Mouse (Mus musculus) heart, embryonic 14.5 days (tissue): ENCODE results near the gene Lbhd1. TPM values are rescaled to one million over a fixed set of nuclear protein-coding genes. Genes with fewer than 3 reads are reported as not detected.
"Not testable (repeated sequence)": the region's sequence is repeated elsewhere in the genome, so short reads cannot be mapped to it uniquely, and the experiment has no call there.

Experiments used
- ATAC-seq: fragments of 200-750 bp; cut with Nextera tagmentation; 2 replicates; pipeline ENCODE4 v1.8.0; 2017; ENCODE audit warnings: low read depth, moderate TSS enrichment; ENCODE audit not compliant: insufficient number of reproducible peaks, insufficient read depth, low FRiP score
- H3K27ac ChIP-seq, 2 experiments: fragments of 200-500 bp in 1 of 2; fragments of 300-500 bp in 1 of 2; sonication (generic) in 1 of 2; replicated peaks in 1 of 2; 2 replicates each; pipeline ENCODE4 v1.5.1; 2012 to 2014; ENCODE audit warnings: low read depth in 2 of 2, low read length in 2 of 2, control low read depth in 1 of 2, mild to moderate bottlenecking in 1 of 2, mixed read lengths in 1 of 2; ENCODE audit not compliant: control insufficient read depth in 1 of 2, insufficient read depth in 1 of 2
- H3K27me3 ChIP-seq: fragments of 300-500 bp; sonication (generic); 2 replicates; pipeline ENCODE4 v1.6.1; 2014; ENCODE audit warnings: mild to moderate bottlenecking, low read length, control low read depth; ENCODE audit not compliant: control insufficient read depth, insufficient read depth
- H3K36me3 ChIP-seq: fragments of 300-500 bp; sonication (generic); 2 replicates; pipeline ENCODE4 v1.6.1; 2014; ENCODE audit warnings: mild to moderate bottlenecking, control low read depth, low read length, mixed read lengths; ENCODE audit not compliant: control insufficient read depth, insufficient read depth
- H3K4me1 ChIP-seq, 2 experiments: fragments of 200-500 bp in 1 of 2; fragments of 300-500 bp in 1 of 2; sonication (generic) in 1 of 2; 2 replicates each; pipeline ENCODE4 v1.6.1; 2012 to 2014; ENCODE audit warnings: low read length in 2 of 2, control low read depth in 1 of 2, mixed read lengths in 1 of 2; ENCODE audit not compliant: control insufficient read depth in 2 of 2, insufficient read depth in 2 of 2
- H3K4me2 ChIP-seq: fragments of 300-500 bp; sonication (generic); 2 replicates; pipeline ENCODE4 v1.6.1; 2014; ENCODE audit warnings: mild to moderate bottlenecking, low read length
- H3K4me3 ChIP-seq, 2 experiments: fragments of 200-500 bp in 1 of 2; fragments of 300-500 bp in 1 of 2; sonication (generic) in 1 of 2; 2 replicates each; pipeline ENCODE4 v1.5.1; 2012 to 2014; ENCODE audit warnings: low read length in 2 of 2, mild to moderate bottlenecking in 2 of 2, control low read depth in 1 of 2, low read depth in 1 of 2, moderate library complexity in 1 of 2; ENCODE audit not compliant: control insufficient read depth in 1 of 2, insufficient read depth in 1 of 2
- H3K9ac ChIP-seq: fragments of 300-500 bp; sonication (generic); 2 replicates; pipeline ENCODE4 v1.6.1; 2014; ENCODE audit warnings: mild to moderate bottlenecking, low read length
- H3K9me3 ChIP-seq: fragments of 300-500 bp; sonication (generic); 2 replicates; pipeline ENCODE4 v1.6.1; 2016; ENCODE audit warnings: low read length, control low read depth; ENCODE audit not compliant: control insufficient read depth
- WGBS: fragments of 180-500 bp; shearing (Covaris S2); extraction: QIAGEN DNeasy Blood & Tissue Kit; methylation state at CpG from one replicate; pipeline ENCODE4 v1.1.7; 2014; 5-methylcytosine and 5-hydroxymethylcytosine counted together
- polyA plus RNA-seq: library from polyadenylated mRNA; unstranded; fragments of >200 nt; fragmentation: Nextera tagmentation; extraction: Ambion mirVana; gene quantifications from 2 replicates; pipeline ENCODE4 v1.2.1, GENCODE M21; 2014

Gene Lbhd1
- polyA plus RNA-seq, 1 experiment from 2014 or later, result 51.5 TPM

DNA sequence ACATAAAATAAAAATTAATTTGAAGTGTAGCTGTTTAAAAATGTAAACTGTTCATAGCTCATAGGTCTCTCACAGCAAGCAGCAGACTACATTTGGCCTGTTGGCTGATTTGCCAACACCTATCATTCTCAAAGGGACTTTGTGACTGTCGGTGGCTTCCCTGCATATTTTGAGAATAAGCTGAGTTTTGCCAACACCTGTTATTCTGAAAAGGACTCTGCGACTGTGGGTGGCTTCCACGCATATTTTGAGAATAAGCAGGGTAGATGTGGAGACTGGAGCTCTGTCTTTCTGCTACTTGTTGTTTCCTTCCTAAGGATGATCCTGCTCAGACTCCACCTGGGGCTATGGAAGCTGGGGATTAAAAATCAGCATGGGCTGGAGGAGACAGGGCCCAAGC is 30.4 kb upstream of the Lbhd1 start:
- H3K27me3 ChIP-seq, result no peaks in the 10 kb centered on the region
- no peak overlapping the region for H3K4me2 ChIP-seq
- H3K9ac ChIP-seq, result no peak overlapping the region
- peaks cover 9 to 10% of the 10 kb centered on the region in 2 experiments for H3K4me1 ChIP-seq
- H3K27ac ChIP-seq, result no peak overlapping the region
- H3K36me3 ChIP-seq, result peaks cover 6% of the 10 kb centered on the region
- no peak for ATAC-seq
- H3K9me3 ChIP-seq, result no peaks in the 10 kb centered on the region
- 83% methylated on average over 3 of the region's 3 CpGs for WGBS
- no peak overlapping the region for H3K4me3 ChIP-seq

DNA sequence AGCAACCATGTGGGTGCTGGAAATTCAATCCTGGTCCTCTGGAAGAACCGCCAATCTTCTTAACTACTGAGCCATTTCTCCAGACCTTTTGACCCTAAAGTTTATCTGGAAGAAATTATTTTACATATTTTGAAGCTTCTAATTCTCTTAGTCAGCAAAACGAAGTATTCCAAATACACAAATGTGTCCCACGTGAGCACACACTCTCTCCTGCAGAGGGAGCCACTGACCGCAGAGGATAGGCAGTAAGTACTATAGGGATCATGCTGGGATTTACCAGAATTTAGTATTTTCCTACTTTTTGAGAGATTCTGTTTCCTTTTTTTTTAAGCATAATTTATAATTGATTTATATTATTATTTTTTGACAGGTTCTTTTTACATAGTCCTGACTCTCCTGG is 25.8 kb upstream of the Lbhd1 start:
- Histone ChIP-seq H3K27ac (no peak overlapping the region), H3K27me3 (no peaks in the 10 kb centered on the region), H3K9me3 (no peaks in the 10 kb centered on the region), H3K4me2 (no peak overlapping the region), H3K4me3 (no peak overlapping the region), H3K36me3 (no peaks in the 10 kb centered on the region), H3K9ac (no peak overlapping the region), H3K4me1 (no peaks in the 10 kb centered on the region)
- 37% methylated on average over 4 of the region's 4 CpGs for WGBS
- no peak for ATAC-seq

DNA sequence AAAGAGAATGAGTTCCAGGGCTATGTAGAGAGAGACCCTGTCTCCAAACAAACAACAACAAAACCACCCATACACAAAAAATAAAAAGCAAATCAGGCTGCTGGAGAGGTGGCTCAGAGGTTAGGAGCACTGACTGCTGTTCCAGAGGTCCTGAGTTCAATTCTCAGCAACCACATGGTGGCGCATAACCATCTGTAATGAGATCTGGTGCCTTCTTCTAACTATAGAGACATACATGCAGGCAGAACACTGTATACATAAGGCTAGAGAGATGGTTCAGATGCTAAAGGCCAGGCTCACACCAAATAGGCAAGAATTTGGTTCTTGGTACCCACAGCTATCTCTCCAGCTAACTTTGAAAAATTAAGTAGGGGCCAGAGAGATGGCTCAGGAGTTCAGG is 24.5 kb upstream of the Lbhd1 start:
- no peak overlapping the region for H3K9ac ChIP-seq
- H3K27me3 ChIP-seq, result no peaks in the 10 kb centered on the region
- no peak overlapping the region for H3K4me2 ChIP-seq
- WGBS, result 13% methylated on average over 1 of the region's 1 CpGs
- no peaks in the 10 kb centered on the region for H3K36me3 ChIP-seq
- H3K9me3 ChIP-seq, result no peaks in the 10 kb centered on the region
- H3K4me3 ChIP-seq, result no peak overlapping the region
- no peak; the same call in 1 of the 2 replicates for ATAC-seq
- H3K27ac ChIP-seq, result no peak overlapping the region
- no peaks in the 10 kb centered on the region for H3K4me1 ChIP-seq

DNA sequence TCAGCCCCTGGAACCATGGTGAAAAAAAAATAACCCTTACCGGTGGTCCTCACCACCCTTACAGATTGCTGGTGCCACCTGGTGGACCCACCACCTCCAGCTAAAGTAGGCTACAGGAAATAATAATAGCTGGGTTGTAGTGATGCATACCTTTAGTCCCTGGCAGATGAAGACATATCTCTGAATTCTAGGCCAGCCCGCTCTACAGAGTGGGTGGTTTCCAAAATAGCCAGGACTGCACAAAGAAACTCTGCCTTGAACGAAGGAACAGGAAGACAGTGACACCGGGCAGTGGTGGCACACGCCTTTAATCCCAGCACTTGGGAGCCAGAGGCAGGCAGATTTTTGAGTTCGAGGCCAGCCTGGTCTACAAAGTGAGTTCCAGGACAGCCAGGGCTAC is 19.3 kb upstream of the Lbhd1 start:
- ATAC-seq, result no peak
- H3K4me3 ChIP-seq, result no peak overlapping the region
- no peaks in the 10 kb centered on the region for H3K9me3 ChIP-seq
- no peak overlapping the region for H3K9ac ChIP-seq
- 80% methylated on average over 6 of the region's 6 CpGs for WGBS
- H3K4me2 ChIP-seq, result no peak overlapping the region
- H3K4me1 ChIP-seq, result no peaks in the 10 kb centered on the region
- H3K36me3 ChIP-seq, result no peaks in the 10 kb centered on the region
- no peak overlapping the region for H3K27ac ChIP-seq
- no peaks in the 10 kb centered on the region for H3K27me3 ChIP-seq

DNA sequence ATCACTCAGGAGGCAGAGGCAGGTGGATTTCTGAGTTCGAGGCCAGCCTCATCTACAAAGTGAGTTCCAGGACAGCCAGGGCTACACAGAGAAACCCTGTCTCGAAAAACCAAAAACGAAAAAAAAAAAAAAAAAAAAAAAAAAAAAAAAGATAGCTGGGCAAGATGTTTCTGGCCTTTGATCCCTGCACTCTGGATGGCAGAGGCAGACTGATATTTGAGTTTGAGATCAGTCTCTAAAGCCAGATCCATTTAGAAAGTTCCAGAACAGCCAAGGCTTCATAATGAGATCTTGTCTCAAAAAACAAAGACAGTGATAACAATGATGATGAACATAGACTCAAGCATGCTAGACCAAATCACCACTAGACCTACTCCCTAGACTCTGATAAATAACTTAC is 13.2 kb upstream of the Lbhd1 start:
- WGBS, result 37% methylated on average over 1 of the region's 3 CpGs
- H3K36me3 ChIP-seq, result peaks cover 28% of the 10 kb centered on the region
- not testable (repeated sequence) for ATAC-seq, H3K4me1 ChIP-seq, H3K27me3 ChIP-seq, H3K27ac ChIP-seq, H3K9me3 ChIP-seq
- peak overlapping the region; percentile 94 for H3K9ac ChIP-seq
- H3K4me3 ChIP-seq, result peak overlapping the region in 1 of 2 experiments; percentile 70; a peak in 1 of 4 replicates
- peak overlapping the region; percentile 66 for H3K4me2 ChIP-seq

DNA sequence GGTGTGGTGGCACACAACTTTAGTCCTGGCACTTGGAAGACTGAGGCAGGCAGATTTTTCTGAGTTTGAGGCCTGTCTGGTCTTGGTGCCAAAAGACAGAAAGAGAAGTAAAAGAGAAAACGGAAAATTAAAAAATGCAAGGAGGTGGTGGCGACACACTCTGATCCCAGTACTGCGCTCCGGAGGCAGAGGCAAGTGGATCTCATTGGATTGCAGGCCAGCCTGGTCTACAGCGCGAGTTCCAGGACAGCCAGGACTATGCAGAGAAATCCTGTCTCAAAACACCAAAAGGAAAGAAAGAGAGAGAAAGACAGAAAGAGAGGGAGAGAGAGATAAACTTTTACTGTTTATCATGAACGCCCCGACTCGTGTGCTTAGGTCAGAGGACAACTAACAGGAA is 12.7 kb upstream of the Lbhd1 start:
- Histone ChIP-seq H3K4me2 (peak overlapping the region; percentile 66), H3K27me3 (no peaks in the 10 kb centered on the region), H3K4me3 (peak overlapping the region; percentile 70 to 77), H3K9ac (peak overlapping the region; percentile 94), H3K27ac (peak overlapping the region; percentile 76 to 78), H3K36me3 (peaks cover 33% of the 10 kb centered on the region), H3K4me1 (peaks cover 3 to 7% of the 10 kb centered on the region in 2 experiments; a peak in 2 of 4 replicates), H3K9me3 (no peaks in the 10 kb centered on the region)
- 39% methylated on average over 9 of the region's 9 CpGs for whole genome bisulfite sequencing
- no peak for ATAC-seq

DNA sequence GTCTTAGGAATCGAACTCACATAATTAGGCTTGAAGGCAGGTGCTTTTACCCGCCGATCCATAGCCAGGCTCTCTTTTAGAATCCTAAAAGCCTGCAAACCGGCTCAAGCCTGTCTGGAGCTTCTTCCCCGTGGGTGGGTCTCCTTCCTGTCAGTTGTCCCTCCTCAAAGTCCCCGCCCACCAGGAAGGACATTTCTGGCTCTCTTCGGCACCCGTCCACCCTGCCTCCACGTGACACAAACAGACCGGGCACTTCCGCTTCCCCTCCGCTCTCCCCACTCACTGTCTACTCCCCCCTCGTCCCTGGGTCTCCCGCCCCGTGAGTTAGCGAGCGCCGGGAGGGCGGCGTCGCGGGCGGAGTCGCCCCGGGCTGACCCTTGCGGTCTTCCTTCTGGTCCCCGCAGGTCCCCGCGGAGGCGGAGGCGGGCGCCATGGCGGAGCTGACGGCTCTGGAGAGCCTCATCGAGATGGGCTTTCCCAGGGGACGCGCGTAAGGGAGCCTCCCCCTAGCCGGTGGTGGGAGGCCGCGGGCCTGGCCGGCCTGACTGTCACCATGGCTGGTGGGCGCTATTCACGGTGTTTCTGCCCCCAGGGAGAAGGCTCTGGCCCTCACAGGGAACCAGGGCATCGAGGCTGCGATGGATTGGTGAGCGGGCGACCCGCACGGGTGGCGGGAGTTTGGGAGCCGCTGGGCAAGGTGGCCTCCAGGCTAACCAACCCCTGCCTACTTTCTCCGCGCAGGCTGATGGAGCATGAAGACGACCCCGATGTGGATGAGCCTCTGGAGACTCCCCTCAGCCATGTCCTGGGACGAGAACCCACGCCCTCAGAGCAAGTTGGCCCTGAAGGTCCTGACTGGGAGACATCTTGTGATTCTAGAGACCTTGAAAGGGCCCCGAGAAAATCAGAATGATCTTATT is 12.0 kb upstream of the Lbhd1 start, which contains the start of gene Ubxn1:
Gene Ubxn1 (plus strand): TSS at position 230 of the 920 bp plus-strand sequence.
- peak within 1 kb of the TSS; percentile 88 for H3K4me2 ChIP-seq
- 1% methylated on average over 59 of the region's 59 CpGs for WGBS
- H3K4me1 ChIP-seq, result peaks cover 3 to 7% of the 10 kb centered on the region in 2 experiments; a peak in 2 of 4 replicates
- ATAC-seq, result peak; percentile 97
- H3K9me3 ChIP-seq, result no peaks in the 10 kb centered on the region
- peak within 1 kb of the TSS; percentile 70 to 77 for H3K4me3 ChIP-seq
- H3K36me3 ChIP-seq, result peaks cover 40% of the 10 kb centered on the region
- H3K27ac ChIP-seq, result peak within 1 kb of the TSS; percentile 76 to 78
- H3K27me3 ChIP-seq, result no peaks in the 10 kb centered on the region
- H3K9ac ChIP-seq, result peak within 1 kb of the TSS; percentile 94
